Comparison of ENCODE assay signal across 17 mouse cellular contexts in the genomic region with DNA sequence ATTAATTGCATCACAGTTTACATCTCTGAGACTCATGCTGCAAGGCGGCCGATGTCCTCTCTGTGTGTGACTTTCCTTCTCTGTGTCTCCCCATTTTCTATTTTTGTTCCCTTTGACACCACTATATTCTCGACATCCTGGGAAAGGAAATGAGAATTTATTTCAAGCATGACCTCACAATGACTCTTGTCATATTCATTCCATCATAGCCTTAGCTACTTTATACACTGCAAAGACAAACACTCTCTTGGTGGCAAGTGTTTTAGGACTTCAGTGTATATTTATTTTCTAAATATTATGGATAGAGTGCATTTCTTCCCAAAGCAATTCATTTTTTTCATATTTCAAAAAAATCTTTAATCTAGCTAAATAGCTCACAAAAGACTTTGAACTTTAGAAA.
"Had no signal": no experiment of that assay in that cellular context is flagged by ENCODE, and none has a peak within 500 bp of the region (broad histone marks: within the 10 kb centered on the region; RNA-seq: fewer than 3 reads in every experiment).

No protein-coding gene starts in this region.

- H3K36me3 ChIP-seq: liver, embryonic 13.5 days; liver, embryonic 15.5 days; midbrain, embryonic 13.5 days; midbrain, embryonic 15.5 days; neural tube, embryonic 12.5 days; stomach, embryonic 15.5 days had no signal

- ATAC-seq: liver, postnatal 0 days; midbrain, embryonic 13.5 days; midbrain, embryonic 15.5 days had no signal

- H3K4me3 ChIP-seq: liver, embryonic 13.5 days; liver, embryonic 15.5 days; megakaryocyte, embryonic 14.5 days; midbrain, embryonic 13.5 days; midbrain, embryonic 15.5 days; neural tube, embryonic 12.5 days; stomach, embryonic 15.5 days had no signal

- H3K27ac ChIP-seq: liver, embryonic 13.5 days; liver, embryonic 15.5 days; macrophage; midbrain, embryonic 13.5 days; midbrain, embryonic 15.5 days; neural tube, embryonic 12.5 days; stomach, embryonic 15.5 days; stomach, postnatal 0 days had no signal

- H3K9ac ChIP-seq: liver, embryonic 13.5 days; liver, embryonic 15.5 days; liver, postnatal 0 days; midbrain, embryonic 13.5 days; midbrain, embryonic 15.5 days; neural tube, embryonic 12.5 days; stomach, embryonic 15.5 days had no signal

- H3K27me3 ChIP-seq: liver, embryonic 13.5 days; liver, embryonic 15.5 days; megakaryocyte, embryonic 14.5 days; midbrain, embryonic 13.5 days; midbrain, embryonic 15.5 days; neural tube, embryonic 12.5 days; stomach, embryonic 15.5 days had no signal

- H3K4me1 ChIP-seq: liver, embryonic 13.5 days; liver, embryonic 15.5 days; megakaryocyte, embryonic 14.5 days; midbrain, embryonic 13.5 days; midbrain, embryonic 15.5 days; neural tube, embryonic 12.5 days; stomach, embryonic 15.5 days had no signal

- DNase-seq: liver; liver, embryonic 13.5 days; liver, postnatal 0 days; right cerebral cortex, postnatal 14 days; thymus, adult 2 months; thymus, postnatal 25 days; thymus, postnatal 4 days had no signal

- H3K9me3 ChIP-seq: midbrain, embryonic 15.5 days; neural tube, embryonic 12.5 days; stomach, embryonic 15.5 days had no signal

- H3K4me2 ChIP-seq: liver, embryonic 11.5 days; liver, embryonic 13.5 days; liver, embryonic 15.5 days; midbrain, embryonic 11.5 days; midbrain, embryonic 13.5 days; midbrain, embryonic 15.5 days; neural tube, embryonic 12.5 days; stomach, embryonic 15.5 days had no signal
